Mouse (Mus musculus): ENCODE measurements at regions not wholly inside any gene's neighbourhood (a gene's known extent, or its start where the extent isn't known, plus 50 kb on each side); places are given as distances from the start of the nearest gene placed in this dataset.

DNA sequence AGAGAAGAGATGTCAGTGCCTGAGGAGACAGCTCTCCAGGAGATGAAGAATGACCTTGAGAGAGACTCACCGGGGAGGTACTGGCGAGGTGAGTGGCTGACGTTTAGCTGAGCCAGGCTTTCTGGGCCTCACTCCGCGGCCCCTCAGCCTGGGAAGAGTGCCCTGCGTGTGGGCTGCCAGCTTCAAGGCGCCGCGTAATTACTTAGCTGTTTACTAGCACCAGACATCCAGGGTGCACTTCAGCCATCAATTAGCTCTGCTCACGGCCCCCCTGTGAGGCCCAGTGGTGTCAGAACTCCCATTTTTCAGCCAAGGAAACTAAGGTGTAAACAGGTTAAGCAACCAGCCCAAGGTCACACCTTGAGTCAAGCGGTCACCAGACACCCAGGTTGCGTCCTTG, 485.8 kb downstream of the Bnc2 start:
- no peak for TF ChIP-seq CTCF (IDR thresholded peaks at IDR 0.05; ENCODE audit: extremely low read depth, insufficient read length, insufficient replicate concordance, low read depth, low read length)
- TF ChIP-seq POLR2A (IDR thresholded peaks at IDR 0.05; ENCODE audit: low read depth, low read length): no peak

All from small intestine, adult 2 months (tissue).